Mouse (Mus musculus): ENCODE data around the gene Mtrf1.
"Not testable (repeated sequence)": the region's sequence is repeated elsewhere in the genome, so short reads cannot be mapped to it uniquely, and the experiment has no call there.

DNA sequence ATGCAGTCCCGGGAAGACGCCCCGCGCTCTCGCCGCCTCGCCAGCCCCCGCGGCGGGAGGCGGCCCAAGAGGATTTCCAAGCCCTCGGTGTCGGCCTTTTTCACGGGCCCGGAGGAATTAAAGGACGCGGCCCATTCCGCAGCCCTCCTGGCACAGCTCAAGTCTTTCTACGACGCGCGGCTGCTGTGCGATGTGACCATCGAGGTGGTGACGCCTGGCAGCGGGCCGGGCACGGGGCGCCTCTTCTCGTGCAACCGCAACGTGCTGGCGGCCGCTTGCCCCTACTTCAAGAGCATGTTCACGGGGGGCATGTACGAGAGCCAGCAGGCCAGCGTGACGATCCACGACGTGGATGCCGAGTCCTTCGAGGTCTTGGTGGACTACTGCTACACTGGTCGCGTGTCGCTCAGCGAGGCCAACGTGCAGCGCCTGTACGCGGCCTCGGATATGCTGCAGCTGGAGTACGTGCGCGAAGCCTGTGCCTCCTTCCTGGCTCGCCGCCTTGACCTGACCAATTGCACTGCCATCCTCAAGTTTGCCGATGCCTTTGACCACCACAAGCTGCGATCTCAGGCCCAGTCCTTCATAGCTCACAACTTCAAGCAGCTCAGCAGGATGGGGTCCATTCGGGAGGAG lies 29.3 kb downstream of the Mtrf1 start:
- TF ChIP-seq POLR2A (IDR thresholded peaks at IDR 0.05; ENCODE audit: low read depth, low read length); CTCF (IDR thresholded peaks at IDR 0.05; ENCODE audit: extremely low read depth, insufficient read depth, insufficient read length, insufficient replicate concordance): not testable (repeated sequence)

All from spleen, adult 2 months (tissue).